Mouse (Mus musculus): ENCODE measurements around the gene Arl2. TPM values are rescaled to one million over a fixed set of nuclear protein-coding genes. Genes with fewer than 3 reads are reported as not detected.

The Arl2 gene
- total RNA-seq, 4 experiments from 2014 or later = 89.4 to 109 (median 102) TPM

DNA sequence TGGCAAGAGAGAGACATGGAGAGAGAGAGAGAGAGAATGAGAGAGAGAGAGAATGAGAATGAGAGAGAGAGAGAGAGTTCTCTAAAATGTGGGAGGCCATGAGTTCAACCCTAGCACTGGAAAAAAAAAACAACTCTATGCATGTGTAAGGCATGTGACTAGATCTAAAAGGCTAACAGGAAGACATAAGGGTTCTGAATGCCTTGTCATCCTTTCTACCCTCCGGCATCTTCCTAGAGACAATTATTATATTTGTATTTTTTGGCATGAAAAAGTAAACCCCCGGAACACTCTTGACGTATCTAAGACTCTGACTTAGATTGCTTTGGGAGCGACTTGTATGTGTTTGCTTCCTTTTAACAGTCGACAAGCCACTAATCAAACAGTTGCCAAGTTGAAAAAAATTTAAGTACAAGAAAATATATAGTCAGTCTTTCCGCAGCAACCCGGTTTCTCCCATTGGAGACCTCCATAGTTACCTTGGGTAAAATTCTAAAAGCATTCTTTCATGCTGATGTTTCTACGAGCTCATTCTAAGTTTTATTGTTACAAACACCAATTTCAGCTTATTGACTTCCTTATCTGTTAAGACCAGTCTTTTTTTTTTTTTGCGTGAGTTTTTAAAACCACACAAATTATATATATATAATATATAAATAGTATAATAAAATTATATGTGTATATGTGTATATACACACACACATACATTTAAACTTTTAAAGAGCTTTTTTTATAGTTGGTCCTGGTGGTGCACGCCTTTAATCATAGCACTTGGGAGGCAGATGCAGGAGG is 14.4 kb downstream of the Arl2 start:
- DNase-seq (ENCODE audit: low spot score in 2 of 2) = no peak

DNA sequence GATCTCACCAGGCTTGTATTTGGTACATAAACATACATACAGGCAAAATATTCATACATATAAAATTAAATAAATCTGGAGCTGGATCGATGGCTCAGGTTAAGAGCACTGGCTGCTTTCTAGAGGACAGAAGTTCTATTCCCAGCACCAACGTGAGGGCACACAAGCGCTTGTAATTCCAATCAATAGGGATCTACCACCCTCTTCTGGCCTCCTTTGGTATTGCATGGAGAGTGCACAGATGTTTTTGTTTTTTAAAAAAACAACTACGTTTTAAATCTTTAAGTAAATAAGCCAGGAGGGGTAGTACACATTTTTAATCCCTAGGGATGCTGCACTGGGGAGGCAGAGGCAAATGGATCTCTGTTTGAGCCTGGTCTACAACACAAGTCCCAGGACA is 15.1 kb downstream of the Arl2 start:
- no peak for DNase-seq (ENCODE audit: low spot score in 2 of 2)

DNA sequence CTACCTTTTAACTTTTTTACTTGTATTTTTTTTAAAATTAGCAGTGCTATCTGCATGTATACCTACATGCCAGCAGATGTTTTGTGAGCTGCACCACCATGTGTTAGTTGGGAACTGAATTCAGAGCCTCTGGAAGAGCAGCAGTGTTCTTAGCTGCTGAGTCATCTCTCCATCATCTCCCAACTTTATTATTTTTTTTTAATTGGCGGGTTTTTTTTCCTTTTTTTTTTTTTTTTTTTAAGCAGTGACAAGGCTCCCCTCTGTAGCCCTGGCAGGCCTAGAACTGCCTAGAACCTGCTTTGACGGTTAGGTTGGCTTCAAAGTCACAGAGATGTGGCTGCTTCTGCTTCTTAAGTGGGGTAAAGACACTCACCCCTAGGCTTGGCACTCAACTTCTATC is 16.4 kb downstream of the Arl2 start:
- no peak for DNase-seq (ENCODE audit: low spot score in 2 of 2)

DNA sequence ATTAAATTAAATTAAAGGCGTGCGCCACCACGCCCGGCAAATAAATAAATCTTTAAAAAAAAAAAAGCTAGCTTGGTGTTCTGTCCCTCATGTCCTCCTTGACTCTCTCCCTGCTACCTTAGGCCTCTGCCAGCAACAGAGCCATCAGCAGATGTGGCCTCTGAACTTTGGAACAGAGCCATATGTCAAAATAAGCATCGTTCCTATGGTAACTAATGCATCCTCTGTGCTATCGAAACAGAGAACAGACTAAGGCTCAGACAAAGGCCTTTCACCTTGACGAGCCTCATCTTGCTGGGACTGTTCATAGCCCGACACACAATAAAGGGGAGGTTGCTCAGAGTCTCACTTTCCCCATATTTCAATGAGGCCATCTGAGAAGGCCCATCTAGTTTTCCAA is 18.0 kb downstream of the Arl2 start:
- DNase-seq (ENCODE audit: low spot score in 2 of 2) = no peak

DNA sequence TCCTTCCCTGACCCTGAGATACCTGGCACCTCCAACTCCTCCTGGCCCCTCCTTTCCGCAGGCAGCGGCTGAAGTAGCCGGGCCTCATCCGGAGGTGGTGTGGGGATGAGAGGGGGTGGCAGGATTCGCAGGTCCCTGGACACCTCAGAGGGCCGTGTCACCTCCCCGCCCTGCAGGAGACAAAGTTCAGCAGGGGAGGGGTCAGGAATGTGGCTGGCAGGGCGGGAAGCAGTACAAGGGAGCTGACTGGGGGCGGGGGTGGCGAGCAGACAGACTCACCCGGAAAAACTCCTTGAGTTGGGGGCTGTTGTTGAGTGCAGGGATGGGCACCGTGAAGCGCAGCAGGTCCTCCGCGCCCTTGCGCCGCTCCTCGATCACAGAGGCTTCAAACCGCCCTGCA is 19.6 kb downstream of the Arl2 start:
- no peak for DNase-seq (ENCODE audit: low spot score in 2 of 2)

DNA sequence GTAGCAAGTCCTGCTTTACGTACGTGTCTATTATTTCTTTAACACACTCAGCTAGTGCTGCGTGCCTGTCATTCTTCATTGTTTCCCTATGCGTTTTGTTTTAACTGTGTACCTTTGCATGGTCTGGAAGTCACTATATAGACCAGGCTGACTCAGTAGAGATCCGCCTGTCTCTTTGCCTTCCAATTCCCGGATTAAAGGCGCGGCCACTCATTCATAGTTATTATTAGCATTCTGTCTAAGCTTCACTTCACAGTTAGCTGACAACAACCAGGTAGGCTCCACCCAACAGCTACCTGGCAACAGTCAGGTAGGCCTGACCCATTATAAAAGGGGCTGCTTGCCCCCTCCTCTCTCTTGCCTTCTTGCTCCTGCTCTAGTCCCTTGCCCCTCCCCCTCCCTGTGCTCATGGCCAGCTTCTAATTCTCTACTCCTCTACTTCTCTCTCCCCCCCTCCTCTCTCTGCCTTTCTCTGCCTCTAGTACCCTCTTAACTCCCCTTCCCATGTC is 22.6 kb downstream of the Arl2 start:
- DNase-seq (ENCODE audit: low spot score in 2 of 2) = no peak

DNA sequence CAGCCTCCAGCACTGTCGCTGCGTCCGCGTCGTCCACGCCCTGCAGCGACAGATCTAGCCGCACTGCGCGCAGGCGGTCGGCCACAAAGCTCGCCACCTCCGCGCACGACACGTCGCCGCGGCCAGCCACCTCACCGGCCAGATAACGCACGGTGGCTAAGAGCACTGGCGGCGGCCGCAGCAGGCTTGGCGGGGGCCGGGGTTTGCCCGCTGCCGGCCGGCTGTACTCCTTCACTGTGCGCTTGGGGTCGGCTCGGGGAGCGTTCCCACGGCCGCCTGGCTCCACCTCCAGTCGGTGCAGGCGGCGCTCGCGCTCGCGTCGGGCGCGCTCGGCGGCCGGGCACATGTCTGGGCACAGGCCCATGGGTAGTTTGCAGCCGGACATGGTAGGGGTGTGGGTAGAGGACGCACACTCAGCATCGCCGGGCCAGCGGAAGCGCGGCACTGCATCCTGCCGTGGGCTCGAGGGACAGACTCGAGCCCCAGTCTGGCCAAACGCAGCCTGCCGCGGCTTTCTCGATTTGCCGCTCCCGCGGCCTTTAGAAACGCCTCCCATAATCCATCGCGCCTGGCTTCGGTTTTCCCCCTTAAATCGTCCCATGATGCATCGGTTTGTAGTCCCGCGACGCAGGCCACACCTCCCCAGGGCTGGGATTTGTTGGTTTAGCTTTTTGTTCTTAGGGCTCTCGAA is 23.2 kb downstream of the Arl2 start, which contains the start of gene Sac3d1:
Sac3d1 (minus strand) TSS at position 665 of the 691 bp plus-strand sequence.
- peak; percentile 80 to 86 for DNase-seq (ENCODE audit: low spot score in 2 of 2)

DNA sequence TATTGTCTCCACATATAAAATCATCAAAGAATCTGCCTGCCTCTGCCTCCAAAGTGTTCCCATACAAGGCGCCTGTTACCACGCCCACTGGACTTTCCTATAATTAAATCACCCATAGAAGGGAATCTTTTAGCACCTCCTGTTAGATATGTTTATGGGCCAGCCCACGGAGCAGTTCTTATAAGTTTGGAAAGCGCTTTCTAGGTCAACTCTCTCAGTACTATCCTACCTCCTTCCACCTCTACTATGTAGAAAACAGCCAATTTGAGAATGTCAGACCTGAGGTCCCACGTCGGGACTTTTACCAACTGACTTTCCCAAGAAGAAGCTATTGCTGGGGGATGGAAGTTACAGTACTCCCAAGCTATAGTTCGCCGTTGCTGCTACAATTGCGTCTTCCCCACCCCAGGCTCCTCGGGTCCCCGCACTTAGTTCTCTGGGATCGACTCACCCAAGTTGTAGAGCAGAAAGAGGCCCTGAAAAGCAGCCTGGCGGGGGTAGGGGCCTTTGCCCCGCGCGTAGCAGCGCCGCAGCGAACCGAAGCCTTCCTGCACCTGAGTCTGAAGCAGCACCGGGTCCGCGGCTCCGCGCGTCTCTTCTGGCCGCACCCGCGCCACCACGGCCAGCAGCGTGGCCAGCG is 23.9 kb downstream of the Arl2 start:
- DNase-seq (ENCODE audit: low spot score in 2 of 2) = peak in 1 of 2 experiments; percentile 28

DNA sequence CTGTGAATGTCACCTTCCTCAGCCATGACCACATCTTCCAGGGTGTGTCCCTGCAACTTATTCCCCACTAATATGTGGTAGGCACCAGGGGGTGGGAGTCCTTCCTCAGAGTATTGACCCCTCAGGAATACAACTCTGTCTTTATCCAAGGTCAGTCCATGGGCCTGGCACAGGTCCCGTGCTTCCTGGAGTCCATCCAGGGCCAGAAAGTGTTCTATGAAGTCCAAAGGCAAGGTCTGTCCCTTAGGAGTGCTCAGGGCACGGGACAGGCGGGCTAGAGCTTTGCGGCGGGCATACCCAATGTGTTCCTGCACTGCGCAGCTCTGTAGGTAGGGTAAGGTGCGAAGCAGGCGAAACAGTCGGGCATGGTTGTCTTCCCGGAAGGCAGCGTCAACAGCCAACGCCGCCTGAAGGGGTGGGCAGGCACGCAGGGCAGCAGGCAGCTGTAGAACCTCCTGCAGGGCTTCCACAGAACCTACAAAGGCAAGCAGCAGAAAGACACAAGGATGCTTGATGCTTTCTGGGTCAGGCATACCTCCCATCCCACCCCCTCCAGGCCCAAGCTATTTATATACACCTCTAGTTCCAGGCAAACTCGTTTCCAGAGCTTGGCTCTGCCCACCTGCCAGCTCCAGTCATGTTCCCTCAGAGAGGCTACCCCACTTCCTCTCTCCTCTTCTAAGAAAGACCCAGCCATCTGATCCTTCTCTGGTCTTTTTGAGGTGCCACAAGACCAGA is 25.1 kb downstream of the Arl2 start:
- DNase-seq (ENCODE audit: low spot score in 2 of 2) = no peak

DNA sequence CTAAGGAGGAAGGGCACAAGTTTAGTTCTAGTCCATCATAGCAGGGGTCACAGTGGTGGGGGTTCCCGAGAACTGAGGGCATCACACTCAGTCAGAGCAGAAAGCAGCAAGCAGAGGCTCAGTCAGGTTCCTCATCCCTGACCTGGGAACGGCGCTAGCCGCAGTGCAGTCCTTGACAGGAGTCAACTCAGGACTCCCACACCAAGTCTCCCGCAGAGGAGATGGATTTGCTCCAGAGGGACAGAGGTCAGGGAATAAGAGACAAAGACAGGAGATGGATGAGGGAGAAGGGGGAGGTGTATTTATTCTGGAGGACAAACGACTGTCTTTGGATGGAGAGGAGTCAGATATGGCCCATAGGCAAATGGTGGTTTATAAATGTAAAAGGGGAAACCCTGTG is 28.2 kb downstream of the Arl2 start:
- no peak for DNase-seq (ENCODE audit: low spot score in 2 of 2)

DNA sequence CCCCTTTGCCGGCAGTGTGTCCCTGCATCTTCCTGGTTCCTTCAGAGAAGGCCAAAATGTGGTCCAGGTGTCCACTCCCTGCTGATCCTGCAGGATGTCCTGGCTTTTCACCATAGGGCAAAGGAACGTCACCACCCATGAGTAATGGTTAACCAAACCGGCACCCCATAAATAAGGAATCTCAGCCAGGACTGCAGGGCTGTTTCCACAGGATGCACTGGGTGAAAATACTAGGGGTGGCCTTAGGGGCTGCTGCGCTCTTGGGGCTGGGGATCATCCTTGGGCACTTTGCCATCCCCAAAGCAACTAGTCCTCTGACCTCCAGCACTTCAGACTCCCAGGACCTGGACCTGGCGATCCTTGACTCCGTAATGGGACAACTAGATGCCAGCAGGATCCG is 35.8 kb downstream of the Arl2 start, which contains the start of gene Naaladl1:
Naaladl1 (plus strand) TSS at position 197 of the 400 bp plus-strand sequence.
- DNase-seq (ENCODE audit: low spot score in 2 of 2) = no peak

DNA sequence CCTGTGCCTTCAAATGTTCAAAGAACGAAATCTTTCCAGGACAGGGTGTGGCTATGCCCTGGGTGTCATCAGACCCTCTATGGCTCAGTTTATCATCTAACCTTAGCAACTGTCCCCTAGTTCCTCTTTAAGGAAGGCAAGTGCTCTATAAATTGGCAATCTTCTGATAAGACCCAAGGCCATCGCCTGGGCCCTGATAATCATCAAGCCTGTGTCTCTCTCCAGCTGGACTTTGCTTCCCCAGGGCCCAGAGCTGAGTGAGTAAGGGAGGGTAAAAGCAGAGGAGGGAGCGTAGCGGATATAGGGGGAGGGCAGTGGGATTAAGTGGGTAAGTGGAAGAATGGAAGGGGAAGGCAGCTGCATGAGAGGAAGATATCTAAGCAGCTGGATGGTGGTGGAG is 36.9 kb downstream of the Arl2 start:
- DNase-seq (ENCODE audit: low spot score in 2 of 2) = no peak

DNA sequence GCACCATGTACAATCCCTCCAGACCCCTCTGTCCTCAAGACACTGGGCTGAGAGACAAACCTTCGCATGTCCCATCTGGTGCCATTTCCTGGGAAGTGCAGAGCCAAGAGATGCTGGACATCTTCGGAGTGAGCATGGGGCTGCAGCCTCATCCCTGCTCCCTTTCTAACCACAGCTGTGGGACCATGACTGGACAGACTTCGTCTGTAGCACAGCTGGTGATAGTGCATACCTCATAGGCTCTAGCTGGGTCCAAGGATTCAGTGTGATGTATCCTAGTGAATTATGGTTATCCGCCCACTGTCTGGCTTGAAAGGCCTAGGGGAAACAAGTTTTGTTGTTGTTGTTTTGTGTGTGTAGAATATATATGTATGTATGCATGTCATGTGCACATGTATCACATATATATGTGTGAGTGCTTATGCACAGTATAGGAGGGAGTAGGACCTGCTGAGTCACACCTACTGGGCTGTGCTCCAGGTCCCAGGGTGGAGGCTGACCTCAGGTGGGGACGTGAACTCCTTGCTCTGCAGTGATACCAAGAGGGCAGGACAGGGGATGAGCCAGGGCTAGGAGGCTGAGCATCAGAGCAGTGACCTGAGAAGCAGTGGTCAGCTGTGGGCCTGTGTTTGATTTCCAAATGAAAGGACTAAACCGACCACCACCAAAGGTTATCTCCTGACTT is 39.0 kb downstream of the Arl2 start:
- DNase-seq (ENCODE audit: low spot score in 2 of 2) = no peak

DNA sequence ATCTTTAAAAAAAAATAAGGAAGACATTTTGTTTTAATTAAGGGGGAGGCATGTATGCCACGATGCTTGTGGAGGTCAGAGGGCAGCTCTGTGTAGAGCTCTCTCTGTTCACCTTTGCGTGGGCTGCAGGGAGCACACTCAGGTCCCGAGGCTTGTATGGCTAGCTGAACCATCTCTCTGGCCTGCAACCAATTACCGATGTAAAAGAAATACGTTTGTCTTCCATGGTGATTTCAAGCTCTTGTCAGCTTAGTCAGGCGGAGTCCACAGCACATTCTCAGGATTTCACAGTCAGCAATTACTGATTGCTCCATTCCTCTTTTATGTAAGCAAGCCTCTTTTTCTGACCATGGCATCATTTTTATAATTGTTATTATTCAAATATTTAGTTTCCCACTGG is 40.2 kb downstream of the Arl2 start:
- DNase-seq (ENCODE audit: low spot score in 2 of 2) = no peak

DNA sequence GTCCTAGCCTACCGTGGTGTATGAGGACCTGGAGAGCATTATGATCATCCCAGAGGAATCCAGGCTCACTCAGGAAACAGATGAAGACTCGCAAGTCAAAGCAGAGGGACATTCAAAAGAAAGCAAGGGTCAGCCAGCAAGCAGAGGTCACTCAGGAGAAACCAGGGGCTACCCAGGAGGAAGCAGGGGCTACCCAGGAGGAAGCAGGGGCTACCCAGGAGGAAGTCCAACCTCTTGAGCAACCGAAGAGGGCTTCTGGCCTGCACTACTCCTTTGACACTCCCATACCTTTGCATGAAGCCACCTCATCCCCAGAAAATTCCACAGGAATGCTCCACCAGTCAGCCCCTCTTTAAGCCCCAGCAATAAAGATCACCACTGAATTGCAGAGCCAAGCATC is 43.5 kb downstream of the Arl2 start:
- DNase-seq (ENCODE audit: low spot score in 2 of 2) = no peak

DNA sequence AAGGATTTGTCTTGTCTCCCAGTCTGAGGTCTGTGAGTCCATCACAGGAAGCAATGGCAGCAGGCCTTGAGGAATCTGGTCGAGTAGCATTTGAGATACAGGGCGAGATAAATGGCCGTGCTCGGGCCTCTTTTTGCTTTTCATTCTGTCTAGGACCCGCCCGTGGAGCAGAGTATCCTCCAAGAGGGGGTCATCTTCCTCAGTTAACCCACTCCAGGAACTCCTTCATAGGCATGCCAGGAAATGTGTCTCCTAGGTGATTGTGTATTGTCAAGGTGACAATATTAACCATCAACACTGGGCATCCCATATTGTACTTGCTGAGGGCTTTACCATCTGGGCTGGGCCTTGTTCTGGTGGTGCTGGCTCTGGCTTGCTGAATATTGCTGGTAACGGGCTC is 47.2 kb downstream of the Arl2 start, which contains the start of gene AC131692.1:
AC131692.1 (plus strand) TSS at position 301 of the 400 bp plus-strand sequence.
- DNase-seq (ENCODE audit: low spot score in 2 of 2) = no peak

DNA sequence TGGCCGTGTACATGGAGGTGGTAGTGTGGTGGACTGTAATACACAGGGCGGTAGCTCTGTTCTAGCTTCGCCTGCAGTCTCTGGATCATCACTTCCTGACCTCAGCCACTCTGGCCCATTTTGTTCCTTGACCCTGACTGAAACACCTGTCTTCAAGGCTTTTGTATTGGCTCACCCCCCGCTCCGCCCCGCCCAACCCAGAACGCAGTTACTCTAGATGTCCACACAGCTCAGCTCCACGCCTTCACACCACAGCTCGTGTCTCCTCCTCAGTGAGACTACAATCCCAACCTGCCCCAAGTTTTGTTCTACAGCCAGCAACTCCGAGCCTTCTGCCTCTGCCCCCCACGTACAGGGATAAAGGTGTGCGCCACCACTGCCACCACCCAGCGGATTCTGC is 52.5 kb downstream of the Arl2 start:
- DNase-seq (ENCODE audit: low spot score in 2 of 2) = no peak

DNA sequence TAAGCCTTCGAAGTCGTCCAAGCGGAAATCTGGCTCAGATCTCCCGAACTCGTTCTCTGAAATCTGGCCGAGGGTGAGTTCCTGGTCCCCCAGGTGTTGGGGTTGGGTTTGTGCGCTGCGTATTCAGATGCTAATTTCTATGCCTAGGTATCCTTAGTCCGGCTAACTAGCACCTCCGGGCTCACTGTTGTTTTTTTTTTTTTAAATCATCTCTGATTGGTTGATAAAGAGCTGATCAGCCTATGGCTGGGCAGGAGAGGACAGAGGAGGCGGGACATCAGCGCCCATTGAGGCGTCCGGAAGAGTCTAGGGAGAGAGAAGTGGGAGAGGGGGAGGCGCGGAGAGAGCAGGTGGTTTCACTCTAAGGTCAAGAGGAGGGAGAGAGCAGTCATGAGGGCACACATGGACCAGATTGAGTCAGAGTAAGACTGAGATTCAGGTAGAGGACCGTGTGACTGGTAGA is 55.9 kb downstream of the Arl2 start:
- no peak for DNase-seq (ENCODE audit: low spot score in 2 of 2)

DNA sequence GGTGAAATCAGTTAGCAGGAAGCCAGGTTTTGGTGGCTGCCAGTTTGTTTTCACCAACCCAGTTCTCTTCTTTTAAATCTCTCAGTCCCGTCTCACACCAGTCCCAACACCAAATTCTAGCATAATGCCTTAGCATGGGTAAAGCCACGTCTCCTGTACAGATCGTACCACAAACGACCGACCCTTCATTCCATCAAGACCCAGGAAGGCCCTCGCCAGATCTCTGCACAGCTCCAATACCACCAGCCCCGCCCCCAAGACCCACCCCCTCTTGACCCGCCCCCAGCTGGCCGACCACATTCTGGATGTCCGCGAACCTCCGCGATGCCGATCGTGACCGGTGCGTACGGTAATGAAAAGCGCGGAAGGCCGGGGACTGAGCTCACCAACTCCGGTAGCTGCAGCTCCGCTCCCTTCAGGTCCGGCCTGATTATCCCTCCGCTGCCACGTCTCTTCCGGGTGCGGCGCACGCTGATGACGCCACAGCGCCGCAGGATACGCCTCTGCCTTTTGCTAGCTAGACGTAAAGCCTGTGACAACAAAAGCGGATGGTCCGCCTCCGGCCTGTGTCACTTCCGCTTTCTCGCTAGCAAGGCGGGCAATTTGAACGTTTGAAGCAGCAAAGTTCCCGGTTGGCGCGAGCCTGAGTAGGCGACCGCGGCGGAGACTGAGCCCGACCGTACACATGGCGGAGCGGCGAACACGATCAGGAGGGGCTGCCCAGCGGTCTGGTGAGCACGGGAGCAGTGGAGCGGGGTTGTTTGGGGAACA is 56.7 kb downstream of the Arl2 start, which contains the start of the genes Zfpl1 and Cdca5:
Zfpl1 (minus strand) TSS at position 479 of the 771 bp plus-strand sequence.
Cdca5 (plus strand) TSS at position 506 of the 771 bp plus-strand sequence.
- peak; percentile 97 to 98 for DNase-seq (ENCODE audit: low spot score in 2 of 2)
